Mouse (Mus musculus) heart, postnatal 25 days (tissue): Measurements from ENCODE around the gene Epn1. TPM values are rescaled to one million over a fixed set of nuclear protein-coding genes. Genes with fewer than 3 reads are reported as not detected.

Experiments used
- microRNA-seq: library from miRNA; unstranded; fragments of <30 nt; microRNA quantifications from one replicate; pipeline ENCODE4 v1.2.0, GENCODE M21; 2022
- total RNA-seq, 2 experiments: library from RNA; stranded (reverse); gene quantifications; 2 replicates each; pipeline ENCODE4 v1.2.3; 2021

Epn1 gene
- total RNA-seq, 2 experiments from 2014 or later, result 178 to 187 TPM

Small RNAs within 50 kb of the gene (microRNA-seq; reads per million reads assigned to microRNA genes)
- not detected for gene Gm26217

Other genes starting within 250 kb of the Epn1 start
- under 1 TPM in 1 of 2 experiments, not detected in 1; 0.08 TPM for gene Shisa7, start 235.5 kb upstream of the Epn1 start, total RNA-seq
- 1 to 10 TPM; 3.5 to 5.3 TPM for gene Isoc2b, start 210.0 kb upstream of the Epn1 start, total RNA-seq
- gene Isoc2a, start 203.1 kb upstream of the Epn1 start, total RNA-seq, result 10 to 100 TPM; 40.5 to 44.4 TPM
- not detected for gene Gm36210, start 173.7 kb upstream of the Epn1 start, total RNA-seq
- gene Zfp628, start 165.0 kb upstream of the Epn1 start, total RNA-seq, result 1 to 10 TPM; 7.9 to 8.1 TPM
- 1 to 10 TPM; 3.8 to 5.4 TPM for gene Nat14, start 158.2 kb upstream of the Epn1 start, total RNA-seq
- gene Ssc5d, start 154.4 kb upstream of the Epn1 start, total RNA-seq, result 1 to 10 TPM; 3.8 to 4.3 TPM
- 10 to 100 TPM; 22.4 to 28.7 TPM for gene Sbk2, start 115.8 kb upstream of the Epn1 start, total RNA-seq
- gene Sbk3, start 109.1 kb upstream of the Epn1 start, total RNA-seq, result 10 to 100 TPM; 46.1 to 48.7 TPM
- gene Zfp579, start 84.1 kb upstream of the Epn1 start, total RNA-seq, result 10 to 100 TPM; 14.9 to 18.0 TPM
- 1 to 10 TPM; 8.7 to 9.0 TPM for gene Zfp524, start 65.8 kb upstream of the Epn1 start, total RNA-seq
- 10 to 100 TPM; 13.6 to 24.2 TPM for gene Fiz1, start 65.5 kb upstream of the Epn1 start, total RNA-seq
- gene Gm44973, start 64.7 kb upstream of the Epn1 start, total RNA-seq, result not detected
- 10 to 100 TPM; 12.8 to 15.4 TPM for gene Zfp865, start 59.9 kb upstream of the Epn1 start, total RNA-seq
- under 1 TPM; 0.28 to 0.31 TPM for gene Ccdc106, start 59.7 kb upstream of the Epn1 start, total RNA-seq
- gene 4632433K11Rik, start 46.1 kb upstream of the Epn1 start, total RNA-seq, result not detected
- gene Zfp784, start 41.8 kb upstream of the Epn1 start, total RNA-seq, result 1 to 10 TPM; 5.3 to 6.1 TPM
- gene Zfp580, start 28.7 kb upstream of the Epn1 start, total RNA-seq, result 1 to 10 TPM; 5.6 to 5.8 TPM
- gene U2af2, start 18.1 kb upstream of the Epn1 start, total RNA-seq, result 10 to 100 TPM; 66.9 to 71.1 TPM
- not detected for gene Rfpl4, start 36.7 kb downstream of the Epn1 start, total RNA-seq
- 1 to 10 TPM; 5.8 to 6.2 TPM for gene Rasl2-9, start 45.7 kb downstream of the Epn1 start, total RNA-seq
- not detected for gene Vmn1r55, start 69.4 kb downstream of the Epn1 start, total RNA-seq
- not detected for gene Vmn1r56, start 116.5 kb downstream of the Epn1 start, total RNA-seq
- gene Vmn1r57, start 138.3 kb downstream of the Epn1 start, total RNA-seq, result not detected